Mouse (Mus musculus) lung, postnatal 0 days (tissue): Measurements from ENCODE around the gene Fam160a1.

ENCODE experiments used
- CTCF ChIP-seq: IDR thresholded peaks from 2 replicates; pipeline ENCODE4 v1.5.1; 2016; ENCODE audit warnings: antibody characterized with exemption, mild to moderate bottlenecking
- EP300 ChIP-seq: IDR thresholded peaks from 2 replicates; pipeline ENCODE4 v1.6.1; 2016; ENCODE audit warnings: antibody characterized with exemption, mild to moderate bottlenecking, control low read depth

GRCm38 (mm10) chr3:85652727-85653665 is 164.1 kb downstream of the Fam160a1 start:
- TF ChIP-seq CTCF: no peak
- no peak for TF ChIP-seq EP300
